Mouse (Mus musculus) spleen, postnatal 36 days (tissue): ENCODE measurements at regions not wholly inside any gene's neighbourhood (a gene's known extent, or its start where the extent isn't known, plus 50 kb on each side); places are given as distances from the start of the nearest gene placed in this dataset.

Source experiments
- DNase-seq, 2 experiments: peaks; one replicate each; pipeline ENCODE4 v3.0.0; 2022; ENCODE audit warnings: low spot score in 2 of 2, mixed read lengths in 1 of 2

GRCm38 (mm10) chr2:11416122-11416521 is 137.8 kb downstream of the Pfkfb3 start:
- DNase-seq: no peak

GRCm38 (mm10) chr2:11412521-11412920 is 141.4 kb downstream of the Pfkfb3 start:
- DNase-seq: no peak

DNA sequence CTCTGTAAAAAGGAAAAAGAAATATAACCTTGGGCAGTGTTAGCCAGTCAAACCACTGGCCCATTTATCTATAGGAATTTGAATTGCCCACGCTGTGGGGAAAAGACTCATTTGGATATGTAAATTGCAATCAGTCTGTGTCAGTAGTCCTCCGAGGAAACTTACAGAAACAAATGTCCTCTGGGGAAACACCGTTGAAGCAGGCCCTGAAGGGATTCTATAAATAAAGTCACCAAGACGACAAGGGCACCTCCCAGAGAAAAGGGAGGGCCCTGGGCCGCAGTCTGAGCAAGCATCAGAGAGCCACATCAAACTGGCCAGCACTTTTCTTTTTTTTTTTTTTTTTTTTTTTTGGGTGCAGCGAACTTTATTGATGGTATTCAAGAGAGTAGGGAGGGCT is 145.4 kb downstream of the Pfkfb3 start:
- DNase-seq: peak; percentile 59 to 66

DNA sequence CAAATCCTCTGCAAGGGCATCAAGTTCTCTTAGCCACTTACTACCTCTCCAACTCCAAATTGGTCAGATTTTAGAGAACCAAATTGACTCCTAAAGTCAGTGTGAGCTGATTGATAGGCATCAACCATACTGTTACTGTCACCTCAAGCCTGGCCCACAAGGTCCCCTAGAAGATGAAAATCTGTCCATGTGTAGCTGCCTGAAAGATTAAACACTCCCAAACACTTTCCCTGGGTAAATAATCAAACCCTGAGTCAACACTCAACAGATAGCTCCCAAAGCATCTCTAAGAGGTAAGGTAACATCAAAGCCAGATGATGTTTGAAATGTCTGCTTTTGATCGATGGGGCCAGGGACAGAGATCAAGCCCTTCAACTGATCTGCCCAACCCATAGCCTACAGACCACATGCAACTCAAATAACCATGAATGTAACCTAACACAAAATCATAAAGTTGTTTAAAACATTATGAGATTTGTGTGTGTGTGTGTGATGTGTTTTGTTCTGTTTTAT is 147.7 kb downstream of the Pfkfb3 start:
- no peak for DNase-seq

DNA sequence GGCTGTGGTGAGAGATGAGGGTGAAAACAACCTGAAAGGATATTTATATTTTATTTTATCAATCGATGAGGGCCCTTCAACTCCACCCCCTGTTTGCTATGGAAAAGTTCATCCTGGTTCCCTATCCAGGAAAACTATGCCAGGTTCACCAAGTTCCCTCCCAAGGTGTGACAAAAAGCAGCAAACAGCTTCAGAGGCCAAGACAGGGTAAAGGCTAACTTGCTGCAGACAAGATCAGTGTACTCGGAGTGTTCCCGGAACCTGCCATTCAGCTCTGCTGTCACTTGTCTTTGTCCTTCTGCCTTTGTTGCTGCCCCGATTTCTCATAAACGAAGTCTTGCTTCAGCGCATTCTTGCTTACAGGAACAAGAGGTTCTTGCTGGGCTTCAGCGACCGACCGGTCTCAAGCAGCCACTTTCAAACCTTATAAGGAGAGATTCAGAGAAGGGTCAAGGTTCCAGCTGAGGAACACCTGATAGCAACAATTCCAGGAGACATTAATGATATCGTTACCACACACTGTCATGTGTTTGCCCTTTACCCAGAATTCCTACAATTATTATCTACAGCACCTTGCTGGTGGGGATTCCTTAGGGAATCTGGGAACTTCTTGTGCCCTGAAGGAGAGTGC is 151.5 kb downstream of the Pfkfb3 start:
- no peak for DNase-seq

DNA sequence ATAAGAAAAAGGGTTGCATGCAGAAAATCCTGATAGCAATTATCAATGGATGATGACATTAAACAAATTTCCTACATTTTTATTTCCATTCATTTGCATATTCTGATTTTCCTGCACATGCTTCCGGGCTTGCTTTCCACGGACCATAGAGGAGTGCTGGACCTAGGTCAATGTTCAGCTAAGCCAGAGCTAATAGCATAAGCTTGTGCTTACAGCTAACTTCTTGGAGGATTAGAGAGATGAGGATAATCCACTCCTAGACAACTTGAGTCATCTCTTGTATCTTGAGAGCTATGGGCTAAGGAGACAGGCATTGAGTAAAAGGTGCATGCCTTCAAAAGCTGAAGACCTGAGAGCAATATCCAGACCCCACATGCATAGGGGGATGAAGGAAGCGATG is 154.5 kb downstream of the Pfkfb3 start:
- DNase-seq: no peak

DNA sequence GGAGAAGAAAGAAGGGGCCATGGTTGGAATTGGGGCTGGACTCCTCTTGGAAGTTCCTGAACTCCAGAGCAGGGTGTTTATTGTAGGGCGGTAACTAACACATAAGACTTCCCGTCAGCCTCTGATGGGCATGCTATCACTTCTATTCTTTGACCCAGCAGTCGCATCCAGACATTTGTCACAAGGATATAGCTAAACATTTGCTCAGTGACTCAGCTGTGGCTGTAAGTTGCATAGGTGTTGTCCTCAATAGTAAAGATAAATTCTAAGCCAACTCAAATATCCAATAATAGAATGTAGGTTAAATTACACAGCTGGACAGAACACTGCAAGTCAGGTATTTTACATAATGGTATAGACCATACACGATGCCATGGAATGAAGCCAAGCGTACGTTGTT is 154.9 kb downstream of the Pfkfb3 start:
- no peak for DNase-seq

DNA sequence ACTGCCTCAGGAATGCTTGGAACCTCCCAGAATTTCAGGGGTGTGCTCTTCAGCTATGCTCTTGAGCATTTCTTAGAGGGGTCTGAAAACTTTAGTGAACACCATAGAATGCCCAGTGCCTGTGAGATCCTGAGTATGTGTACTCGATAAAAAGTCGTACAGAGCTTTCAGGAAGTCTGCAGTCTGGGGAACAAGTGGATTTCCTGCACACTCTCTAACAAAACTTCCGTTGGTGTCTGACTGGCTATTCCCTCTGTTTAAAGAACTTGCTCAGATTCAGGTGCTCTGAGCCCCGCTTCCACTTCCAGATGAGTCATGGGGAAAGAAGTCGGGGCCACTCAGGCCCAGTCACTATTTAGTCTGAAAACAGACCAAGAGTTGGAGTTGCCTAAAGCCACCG is 155.5 kb downstream of the Pfkfb3 start:
- no peak for DNase-seq

DNA sequence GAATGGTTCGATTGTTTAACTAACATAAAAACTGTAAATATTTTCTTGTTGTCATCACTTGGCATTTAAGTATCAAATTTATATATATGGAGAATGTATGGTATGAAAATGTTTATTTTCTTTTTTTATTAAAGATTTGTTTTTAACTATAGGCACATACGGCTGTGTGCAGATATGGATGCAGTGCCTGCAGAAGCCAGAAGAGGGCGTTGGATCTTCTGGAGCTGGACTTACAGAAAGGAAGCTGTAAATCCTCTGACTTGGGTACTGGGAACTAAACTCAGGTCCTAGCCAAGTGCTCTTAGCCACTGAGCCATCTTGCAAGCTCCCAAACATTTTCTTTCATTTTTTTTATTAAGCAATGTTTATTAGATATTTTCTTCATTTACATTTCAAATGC is 157.0 kb downstream of the Pfkfb3 start:
- DNase-seq: no peak

GRCm38 (mm10) chr2:11394675-11395349 is 159.1 kb downstream of the Pfkfb3 start:
- no peak for DNase-seq

- DNase-seq: no peak
Observed at GRCm38 (mm10) chr2:11391725-11392124, 162.2 kb downstream of the Pfkfb3 start.

GRCm38 (mm10) chr2:11390667-11391334 is 163.1 kb downstream of the Pfkfb3 start:
- DNase-seq: no peak

DNA sequence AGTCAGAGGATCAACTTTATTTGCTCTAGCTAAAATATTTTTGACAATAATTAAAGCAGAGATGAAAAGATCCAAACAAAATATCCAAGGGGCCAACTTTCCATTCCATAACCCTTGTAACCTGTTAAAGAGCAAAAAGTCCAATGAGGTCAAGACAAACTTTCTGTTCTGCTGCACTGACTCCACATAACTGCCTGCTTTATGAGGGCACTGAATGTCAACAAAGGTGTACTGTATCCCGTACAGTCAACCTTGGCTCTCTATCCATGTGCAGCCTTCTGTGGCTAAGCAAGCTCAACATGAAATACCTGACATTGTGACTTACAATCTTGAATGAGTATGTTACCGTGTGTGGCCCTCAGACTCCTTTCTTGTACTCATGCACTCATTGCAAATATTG is 166.3 kb downstream of the Pfkfb3 start:
- no peak for DNase-seq

- no peak for DNase-seq
Observed at GRCm38 (mm10) chr2:11383815-11384214, 170.1 kb downstream of the Pfkfb3 start.

GRCm38 (mm10) chr2:11377213-11377612 is 176.7 kb downstream of the Pfkfb3 start:
- DNase-seq: peak in 1 of 2 experiments; percentile 5

- no peak for DNase-seq
Observed at GRCm38 (mm10) chr2:11375726-11376454, 178.0 kb downstream of the Pfkfb3 start.

GRCm38 (mm10) chr2:11375092-11375491 is 178.8 kb downstream of the Pfkfb3 start:
- peak; percentile 84 to 86 for DNase-seq

DNA sequence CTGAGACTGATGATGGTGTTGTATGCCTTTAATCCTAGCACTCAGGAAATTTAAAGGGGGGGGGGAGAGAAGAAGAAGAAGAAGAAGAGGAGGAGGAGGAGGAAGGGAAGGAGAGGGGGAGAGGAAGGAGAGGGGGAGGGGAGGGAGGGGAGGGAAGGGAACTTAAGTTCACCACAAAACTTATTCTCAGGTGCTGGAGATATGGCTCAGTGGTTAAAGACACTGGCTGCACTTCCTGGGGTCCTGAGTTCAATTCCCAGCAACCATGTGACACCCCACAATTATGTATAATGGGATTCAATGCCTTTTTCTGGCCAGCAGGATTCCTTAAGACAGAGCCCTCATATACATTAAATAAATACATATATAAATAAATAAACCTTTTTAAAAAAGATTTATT is 183.6 kb downstream of the Pfkfb3 start:
- no peak for DNase-seq

DNA sequence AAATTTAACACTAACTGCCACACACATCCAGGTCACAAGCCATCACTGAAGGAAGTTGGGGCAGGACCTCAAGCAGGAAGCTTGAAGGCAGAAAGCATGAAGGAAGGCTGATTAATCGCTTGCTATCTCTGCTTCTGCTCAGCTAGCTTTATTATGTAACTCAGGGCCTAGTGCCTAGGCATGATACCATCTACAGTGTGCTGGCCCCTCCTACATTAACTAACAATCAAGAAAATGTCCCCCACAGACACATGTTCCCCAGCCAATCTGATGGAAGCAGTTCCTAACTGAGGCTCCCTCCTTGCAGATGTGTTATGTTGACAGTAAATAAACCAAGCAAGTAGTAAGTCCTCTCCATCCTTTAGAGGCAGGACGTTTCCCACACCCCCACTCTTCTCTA is 186.6 kb downstream of the Pfkfb3 start:
- no peak for DNase-seq

GRCm38 (mm10) chr2:11365815-11366214 is 188.1 kb downstream of the Pfkfb3 start:
- DNase-seq: no peak

GRCm38 (mm10) chr2:11365371-11365770 is 188.5 kb downstream of the Pfkfb3 start:
- no peak for DNase-seq

DNA sequence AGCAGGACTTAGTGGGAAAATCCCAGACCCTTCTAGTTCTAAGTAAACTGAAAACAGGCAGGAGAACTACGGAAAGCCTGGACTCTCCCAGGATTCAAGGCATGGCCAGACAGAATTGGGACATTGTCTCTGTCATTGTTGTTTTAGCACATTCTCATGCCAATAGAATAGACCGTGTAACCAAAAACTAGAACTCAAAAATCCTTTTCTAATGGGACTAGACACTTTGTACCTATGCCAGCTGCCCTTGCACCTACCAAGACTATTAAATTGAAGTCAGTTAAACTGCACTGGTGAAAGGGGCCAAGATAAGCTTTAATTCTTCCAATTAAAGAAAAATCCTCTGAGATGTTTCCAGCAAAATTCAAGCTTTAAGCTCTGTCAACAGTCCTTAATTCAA is 189.8 kb downstream of the Pfkfb3 start:
- no peak for DNase-seq
